Mouse (Mus musculus) G1E (cell line): ENCODE measurements at regions not wholly inside any gene's neighbourhood (a gene's known extent, or its start where the extent isn't known, plus 50 kb on each side); places are given as distances from the start of the nearest gene placed in this dataset.

Experiments used
- CTCF ChIP-seq: IDR thresholded peaks from 2 replicates; pipeline ENCODE4 v1.5.1; 2012; ENCODE audit warnings: low read depth, low read length, inconsistent platforms, mixed read lengths
- GATA1 ChIP-seq: IDR thresholded peaks from 2 replicates; pipeline ENCODE4 v1.6.1; 2012; ENCODE audit warnings: borderline replicate concordance, low read length, inconsistent platforms, mixed read lengths
- GATA2 ChIP-seq: IDR thresholded peaks from 2 replicates; pipeline ENCODE4 v1.6.1; 2012; ENCODE audit warnings: low read depth, low read length, inconsistent platforms, borderline replicate concordance
- POLR2AphosphoS5 ChIP-seq: IDR thresholded peaks from 2 replicates; pipeline ENCODE4 v1.6.1; 2012; ENCODE audit warnings: low read depth, low read length, inconsistent platforms; ENCODE audit not compliant: insufficient replicate concordance
- TAL1 ChIP-seq: conservative IDR thresholded peaks from 2 replicates; pipeline ENCODE4 v1.6.1; 2012; ENCODE audit warnings: low read depth, low read length, inconsistent platforms, mixed read lengths

DNA sequence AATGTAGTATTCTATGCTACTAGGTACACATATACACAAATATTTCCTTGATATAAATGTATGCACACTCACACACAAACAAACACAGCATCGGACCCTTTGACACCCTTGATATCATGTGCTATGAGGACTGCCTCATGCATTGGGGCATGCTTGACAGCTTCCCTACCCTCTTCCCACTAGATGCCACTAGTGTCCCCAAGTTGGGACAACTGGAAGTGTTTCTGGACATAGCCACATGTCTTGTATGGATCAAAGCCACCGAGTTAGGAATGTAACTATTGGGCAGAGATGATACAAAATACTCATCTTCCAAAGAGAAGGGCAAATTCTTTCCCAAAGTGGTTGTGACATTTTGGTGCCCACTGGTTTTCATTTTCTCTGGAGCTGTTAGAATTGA is 565.2 kb upstream of the Id4 start:
- no peak for TF ChIP-seq CTCF
- no peak for TF ChIP-seq GATA1
- TF ChIP-seq TAL1, result no peak
- no peak for TF ChIP-seq POLR2AphosphoS5
- no peak for TF ChIP-seq GATA2
